Mouse (Mus musculus) myocyte (in vitro differentiated cells): ENCODE measurements around the gene Erh. TPM values are rescaled to one million over a fixed set of nuclear protein-coding genes. Genes with fewer than 3 reads are reported as not detected.
A peak's percentile ranks its signal among the peaks of the same experiment; 100 is the strongest.

ENCODE experiments used
- H3K27me3 ChIP-seq: one replicate; pipeline ENCODE4 v1.6.1; 2011; ENCODE audit not compliant: control insufficient read depth, insufficient read depth, insufficient read length
- H3K36me3 ChIP-seq: one replicate; pipeline ENCODE4 v1.6.1; 2011; ENCODE audit not compliant: control insufficient read depth, insufficient read depth
- H3K4me2 ChIP-seq: one replicate; pipeline ENCODE4 v1.6.1; 2011; ENCODE audit warnings: low read depth, control low read depth
- H3K4me3 ChIP-seq: one replicate; pipeline ENCODE4 v1.5.1; 2011; ENCODE audit warnings: mild to moderate bottlenecking, control low read depth, moderate library complexity
- H3K79me2 ChIP-seq: one replicate; pipeline ENCODE4 v1.6.1; 2011; ENCODE audit not compliant: control insufficient read depth, insufficient read depth
- H3ac ChIP-seq: one replicate; pipeline ENCODE4 v1.6.1; 2011; ENCODE audit not compliant: control insufficient read depth, insufficient read length
- CEBPB ChIP-seq: IDR thresholded peaks from 2 replicates; pipeline ENCODE4 v1.6.1; 2011; ENCODE audit warnings: mild to moderate bottlenecking, moderate library complexity; ENCODE audit not compliant: poor library complexity, insufficient read depth, severe bottlenecking
- E2F4 ChIP-seq: IDR thresholded peaks from one replicate; pipeline ENCODE4 v1.6.1; 2011; ENCODE audit warnings: mild to moderate bottlenecking, control low read depth, moderate library complexity; ENCODE audit not compliant: insufficient read depth
- MAX ChIP-seq: IDR thresholded peaks from one replicate; pipeline ENCODE4 v1.6.1; 2011; ENCODE audit warnings: low read depth, mild to moderate bottlenecking, control low read depth
- MYOD1 ChIP-seq, 3 experiments: IDR thresholded peaks; one replicate each; pipeline ENCODE4 v1.6.1; 2011; ENCODE audit warnings: control low read depth in 2 of 3, low read depth in 2 of 3, mild to moderate bottlenecking in 2 of 3, moderate library complexity in 1 of 3; ENCODE audit not compliant: insufficient read length in 2 of 3, control insufficient read depth in 1 of 3
- MYOG ChIP-seq, 3 experiments: IDR thresholded peaks; one replicate each; pipeline ENCODE4 v1.6.1; 2011; ENCODE audit warnings: control low read depth in 2 of 3, low read depth in 2 of 3, mild to moderate bottlenecking in 2 of 3; ENCODE audit not compliant: insufficient read length in 2 of 3, control insufficient read depth in 1 of 3, insufficient read depth in 1 of 3
- POLR2A ChIP-seq: IDR thresholded peaks from one replicate; pipeline ENCODE4 v1.6.1; 2011; ENCODE audit warnings: low read depth, mild to moderate bottlenecking, control low read depth, moderate library complexity; ENCODE audit not compliant: insufficient read length
- POLR2AphosphoS2 ChIP-seq: IDR thresholded peaks from one replicate; pipeline ENCODE4 v1.6.1; 2011; ENCODE audit warnings: low read depth, control low read depth; ENCODE audit not compliant: insufficient read length
- REST ChIP-seq: IDR thresholded peaks from one replicate; pipeline ENCODE4 v1.6.1; 2011; ENCODE audit warnings: mild to moderate bottlenecking, control low read depth, moderate library complexity; ENCODE audit not compliant: insufficient read depth, insufficient read length
- SRF ChIP-seq: IDR thresholded peaks from one replicate; pipeline ENCODE4 v1.6.1; 2011; ENCODE audit warnings: low read depth; ENCODE audit not compliant: control insufficient read depth, insufficient read length
- TCF12 ChIP-seq: IDR thresholded peaks from one replicate; pipeline ENCODE4 v1.6.1; 2011; ENCODE audit warnings: mild to moderate bottlenecking, control low read depth; ENCODE audit not compliant: poor library complexity, insufficient read depth, severe bottlenecking
- TCF3 ChIP-seq: IDR thresholded peaks from one replicate; pipeline ENCODE4 v1.6.1; 2011; ENCODE audit warnings: low read depth, control low read depth; ENCODE audit not compliant: insufficient read length
- USF1 ChIP-seq: IDR thresholded peaks from one replicate; pipeline ENCODE4 v1.6.1; 2011; ENCODE audit warnings: low read depth, mild to moderate bottlenecking, control low read depth, moderate library complexity
- polyA plus RNA-seq: library from polyadenylated mRNA; unstranded; fragments of >200 nt; fragmentation: generic; extraction: Trizol; gene quantifications from one replicate; pipeline ENCODE4 v1.2.1, GENCODE M21; 2012; ENCODE audit warnings: missing spikeins

Gene Erh
- 164 TPM for polyA plus RNA-seq

DNA sequence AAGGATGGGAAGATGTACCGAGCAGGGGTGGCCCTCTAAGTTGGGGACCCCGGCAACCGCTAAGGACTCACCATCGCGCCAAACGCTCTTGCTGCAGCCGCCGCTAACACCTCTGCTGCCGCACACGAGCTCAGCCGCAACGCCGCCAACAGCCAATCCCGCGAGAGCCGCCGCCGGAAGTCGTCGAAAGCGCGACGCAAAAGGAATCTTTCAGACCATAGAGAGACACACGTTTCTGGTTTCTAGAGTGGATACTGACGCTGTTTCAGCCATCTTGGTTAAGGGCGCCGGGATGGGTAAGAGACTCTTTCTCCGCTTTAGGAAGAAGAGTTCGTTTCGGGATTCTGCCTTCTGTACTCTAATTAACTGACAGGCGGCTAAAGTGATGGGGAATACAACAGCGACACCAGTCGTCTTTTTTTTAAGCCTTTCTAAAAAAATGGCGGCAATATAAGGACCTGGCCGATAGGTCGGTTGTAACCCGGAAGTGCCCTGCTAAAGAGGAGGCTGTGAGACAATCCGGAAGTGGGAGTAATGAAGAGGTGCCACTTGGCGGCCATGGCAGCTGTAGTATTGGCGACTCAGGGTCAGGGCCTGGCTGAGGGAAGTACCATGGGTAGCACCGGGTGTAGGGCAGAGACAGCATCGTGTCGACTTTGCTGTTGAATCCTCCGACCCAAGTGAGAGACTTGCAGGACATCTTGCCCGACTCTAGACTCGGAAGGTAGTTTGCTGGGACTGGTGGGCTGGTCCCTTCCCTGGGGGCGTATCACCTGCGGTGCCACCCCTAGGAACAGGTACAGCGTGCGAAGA, at the start of gene Erh, which contains the start of gene Slc39a9:
TSS of gene Erh (minus strand) at position 649 of the 813 bp plus-strand sequence.
TSS of gene Slc39a9 (plus strand) at position 191 of the 813 bp plus-strand sequence.
- Histone ChIP-seq H3ac (peak within 1 kb of the TSS; percentile 46), H3K27me3 (no peaks in the 10 kb centered on the region), H3K79me2 (peaks cover 92% of the 10 kb centered on the region), H3K4me2 (peak within 1 kb of the TSS; percentile 63), H3K36me3 (peaks cover 29% of the 10 kb centered on the region), H3K4me3 (peak within 1 kb of the TSS; percentile 87)
- TF ChIP-seq POLR2AphosphoS2 (peak; percentile 80), TCF12 (no peak), SRF (peak; percentile 76), CEBPB (no peak), MYOG (IDR thresholded peaks at IDR 0.05; ENCODE audit: control insufficient read depth in 1 of 3, insufficient read depth in 1 of 3, insufficient read length in 2 of 3, low read depth in 2 of 3) (peak in 1 of 3 experiments; percentile 51), MYOD1 (IDR thresholded peaks at IDR 0.05; ENCODE audit: control insufficient read depth in 1 of 3, insufficient read length in 2 of 3, low read depth in 2 of 3) (peak in 2 of 3 experiments; percentile 20 to 49), E2F4 (no peak), TCF3 (no peak), REST (no peak), POLR2A (peak; percentile 88), MAX (peak; percentile 57), USF1 (no peak)

DNA sequence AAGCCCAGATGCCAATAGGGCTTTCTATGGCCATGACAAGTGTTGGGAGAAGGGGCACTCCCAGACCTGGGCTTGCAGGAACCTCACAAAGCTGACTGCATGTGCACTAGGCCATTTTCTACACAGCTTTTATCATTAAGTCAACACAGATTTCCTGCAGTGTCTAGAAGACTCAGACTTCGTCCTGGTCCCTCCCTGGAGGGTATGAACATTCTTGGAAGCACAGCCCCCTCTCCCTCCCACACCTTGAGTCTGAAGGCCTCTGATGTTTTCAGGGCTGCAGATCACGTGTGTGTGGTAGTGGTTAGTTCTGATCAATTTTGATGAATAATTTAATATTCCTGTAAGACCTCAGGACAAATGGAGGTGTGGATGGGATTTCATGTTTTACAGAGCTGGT, 49.6 kb upstream of the Erh start:
- no peak for TF ChIP-seq TCF3
- TF ChIP-seq E2F4, result no peak
- TF ChIP-seq MYOD1 (IDR thresholded peaks at IDR 0.05; ENCODE audit: control insufficient read depth in 1 of 3, insufficient read length in 2 of 3, low read depth in 2 of 3), result no peak
- TF ChIP-seq MYOG (IDR thresholded peaks at IDR 0.05; ENCODE audit: control insufficient read depth in 1 of 3, insufficient read depth in 1 of 3, insufficient read length in 2 of 3, low read depth in 2 of 3), result no peak
- TF ChIP-seq MAX, result no peak
- no peak for TF ChIP-seq SRF
- no peak for TF ChIP-seq USF1
- TF ChIP-seq REST, result no peak
- TF ChIP-seq POLR2AphosphoS2, result no peak
- no peak for TF ChIP-seq CEBPB
- no peak for TF ChIP-seq POLR2A
- no peak for TF ChIP-seq TCF12

DNA sequence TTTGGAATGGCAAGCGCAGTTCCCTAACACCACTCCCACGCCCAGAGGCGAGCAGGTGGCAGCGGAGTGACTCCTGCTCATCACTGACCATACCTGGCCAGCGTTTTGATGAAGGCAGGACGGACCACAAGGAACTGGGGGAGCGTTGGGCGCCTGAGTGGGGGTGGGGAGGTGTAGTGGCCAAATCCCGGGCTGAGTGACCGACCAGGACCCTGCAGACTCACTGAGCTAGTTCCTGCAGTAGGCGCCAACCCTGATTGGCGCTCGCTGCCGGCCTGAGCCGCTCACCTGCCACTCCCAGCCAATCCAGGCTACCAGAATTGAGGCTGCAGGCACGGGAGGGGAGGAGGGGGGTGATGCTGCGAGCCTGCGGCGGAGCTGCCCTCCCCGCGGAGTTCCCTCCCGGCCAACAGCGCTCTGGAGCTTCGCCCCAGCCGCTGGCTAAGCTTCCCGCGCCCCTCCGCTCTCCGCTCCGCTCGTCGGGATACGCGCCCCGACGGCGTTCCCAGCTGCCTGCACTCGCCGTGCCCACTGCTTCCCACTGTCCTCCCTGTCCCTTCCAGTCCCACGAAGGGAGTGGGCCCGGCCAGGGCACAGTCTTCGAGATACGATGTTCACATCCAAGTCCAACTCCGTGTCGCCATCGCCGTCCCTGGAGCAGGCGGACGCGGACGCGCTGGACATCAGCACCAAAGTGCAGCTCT, 48.3 kb upstream of the Erh start, which contains the start of gene Plekhd1:
TSS of gene Plekhd1 (plus strand) at position 323 of the 704 bp plus-strand sequence.
- Histone ChIP-seq H3K4me3 (no peak within 1 kb of the TSS), H3K4me2 (no peak within 1 kb of the TSS), H3K27me3 (peaks cover 35% of the 10 kb centered on the region), H3K79me2 (no peaks in the 10 kb centered on the region), H3K36me3 (no peaks in the 10 kb centered on the region), H3ac (no peak within 1 kb of the TSS)
- TF ChIP-seq MAX (no peak), USF1 (no peak), MYOG (IDR thresholded peaks at IDR 0.05; ENCODE audit: control insufficient read depth in 1 of 3, insufficient read depth in 1 of 3, insufficient read length in 2 of 3, low read depth in 2 of 3) (no peak), E2F4 (no peak), TCF12 (no peak), REST (no peak), MYOD1 (IDR thresholded peaks at IDR 0.05; ENCODE audit: control insufficient read depth in 1 of 3, insufficient read length in 2 of 3, low read depth in 2 of 3) (no peak), TCF3 (no peak), POLR2AphosphoS2 (no peak), SRF (no peak), POLR2A (no peak), CEBPB (no peak)

More for the DNA sequence above, 49.6 kb upstream of the Erh start:
- Histone ChIP-seq H3K4me2 (no peak overlapping the region), H3K79me2 (no peaks in the 10 kb centered on the region), H3K4me3 (no peak overlapping the region), H3ac (no peak overlapping the region), H3K27me3 (peaks cover 36% of the 10 kb centered on the region), H3K36me3 (no peaks in the 10 kb centered on the region)

DNA sequence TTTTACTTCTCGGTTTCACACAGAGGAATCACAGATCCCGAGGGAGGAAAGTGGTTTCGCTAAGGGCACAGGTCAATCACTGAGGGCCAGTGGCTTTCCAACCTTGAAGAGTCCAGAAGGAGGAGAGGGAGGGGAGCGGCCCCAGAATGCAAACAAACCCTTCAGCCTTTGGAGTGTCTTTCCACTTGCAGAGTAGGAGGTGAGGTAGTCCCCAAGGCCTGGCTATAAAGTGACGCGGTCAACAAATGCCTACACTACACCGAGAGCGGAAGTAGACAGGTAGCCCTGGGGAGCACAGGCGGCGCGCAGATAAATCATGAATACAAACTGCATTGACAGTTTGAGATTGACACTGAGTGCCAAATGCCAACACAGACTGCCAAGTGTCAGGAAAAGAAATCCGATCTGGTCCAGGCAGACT, 47.5 kb upstream of the Erh start:
- Histone ChIP-seq H3ac (no peak overlapping the region), H3K4me3 (no peak overlapping the region), H3K79me2 (no peaks in the 10 kb centered on the region), H3K36me3 (no peaks in the 10 kb centered on the region), H3K27me3 (peaks cover 35% of the 10 kb centered on the region), H3K4me2 (no peak overlapping the region)
- TF ChIP-seq REST, result no peak
- TF ChIP-seq SRF, result no peak
- no peak for TF ChIP-seq CEBPB
- TF ChIP-seq TCF3, result no peak
- no peak for TF ChIP-seq MYOG (IDR thresholded peaks at IDR 0.05; ENCODE audit: control insufficient read depth in 1 of 3, insufficient read depth in 1 of 3, insufficient read length in 2 of 3, low read depth in 2 of 3)
- no peak for TF ChIP-seq MYOD1 (IDR thresholded peaks at IDR 0.05; ENCODE audit: control insufficient read depth in 1 of 3, insufficient read length in 2 of 3, low read depth in 2 of 3)
- no peak for TF ChIP-seq POLR2A
- no peak for TF ChIP-seq USF1
- TF ChIP-seq E2F4, result no peak
- no peak for TF ChIP-seq POLR2AphosphoS2
- TF ChIP-seq TCF12, result no peak
- TF ChIP-seq MAX, result no peak
